Mouse (Mus musculus) liver, postnatal 0 days (tissue): ENCODE data around the gene 4930524B15Rik.

ENCODE experiments used
- CTCF ChIP-seq: sonication (generic); IDR thresholded peaks from 2 replicates; pipeline ENCODE4 v1.5.1; 2016; ENCODE audit warnings: antibody characterized with exemption, low read depth
- EP300 ChIP-seq: IDR thresholded peaks from 2 replicates; pipeline ENCODE4 v1.6.1; 2016; ENCODE audit warnings: antibody characterized with exemption, low read depth, mild to moderate bottlenecking

- TF ChIP-seq CTCF (no peak), EP300 (no peak)
Measured at GRCm38 (mm10) chr11:31917769-31918168, 47.6 kb upstream of the 4930524B15Rik start.
